Mouse (Mus musculus) left cerebral cortex, adult 2 months (tissue): ENCODE measurements around the gene Atf7ip2. TPM values are rescaled to one million over a fixed set of nuclear protein-coding genes. Genes with fewer than 3 reads are reported as not detected.

Experiments used
- DNase-seq, 2 experiments: peaks; one replicate each; pipeline ENCODE4 v3.0.0; 2021 to 2022; ENCODE audit warnings: low spot score in 2 of 2, mixed read lengths in 1 of 2; ENCODE audit errors: extremely low spot score in 1 of 2
- H3K27ac ChIP-seq: fragments of 200-600 bp; 2 replicates; pipeline ENCODE4 v1.8.1; 2022
- H3K4me3 ChIP-seq: fragments of 200-600 bp; 2 replicates; pipeline ENCODE4 v1.8.1; 2022
- CTCF ChIP-seq: fragments of 200-600 bp; IDR thresholded peaks from 2 replicates; pipeline ENCODE4 v1.8.1; 2022; ENCODE audit warnings: antibody characterized with exemption, mild to moderate bottlenecking, moderate library complexity
- intact Hi-C: fragments of 180-260 bp; cut with DNase I; formaldehyde crosslinking; loops from one replicate; pipeline ENCODE4 v1.15.1; 2025
- microRNA-seq, 2 experiments: library from miRNA; unstranded; fragments of <30 nt; microRNA quantifications; one replicate each; pipeline ENCODE4 v1.2.0; 2021
- total RNA-seq, 2 experiments: library from RNA; stranded (reverse); gene quantifications; 2 replicates each; pipeline ENCODE4 v1.2.3; 2021

Gene Atf7ip2
- total RNA-seq, 2 experiments from 2014 or later: not detected

DNA sequence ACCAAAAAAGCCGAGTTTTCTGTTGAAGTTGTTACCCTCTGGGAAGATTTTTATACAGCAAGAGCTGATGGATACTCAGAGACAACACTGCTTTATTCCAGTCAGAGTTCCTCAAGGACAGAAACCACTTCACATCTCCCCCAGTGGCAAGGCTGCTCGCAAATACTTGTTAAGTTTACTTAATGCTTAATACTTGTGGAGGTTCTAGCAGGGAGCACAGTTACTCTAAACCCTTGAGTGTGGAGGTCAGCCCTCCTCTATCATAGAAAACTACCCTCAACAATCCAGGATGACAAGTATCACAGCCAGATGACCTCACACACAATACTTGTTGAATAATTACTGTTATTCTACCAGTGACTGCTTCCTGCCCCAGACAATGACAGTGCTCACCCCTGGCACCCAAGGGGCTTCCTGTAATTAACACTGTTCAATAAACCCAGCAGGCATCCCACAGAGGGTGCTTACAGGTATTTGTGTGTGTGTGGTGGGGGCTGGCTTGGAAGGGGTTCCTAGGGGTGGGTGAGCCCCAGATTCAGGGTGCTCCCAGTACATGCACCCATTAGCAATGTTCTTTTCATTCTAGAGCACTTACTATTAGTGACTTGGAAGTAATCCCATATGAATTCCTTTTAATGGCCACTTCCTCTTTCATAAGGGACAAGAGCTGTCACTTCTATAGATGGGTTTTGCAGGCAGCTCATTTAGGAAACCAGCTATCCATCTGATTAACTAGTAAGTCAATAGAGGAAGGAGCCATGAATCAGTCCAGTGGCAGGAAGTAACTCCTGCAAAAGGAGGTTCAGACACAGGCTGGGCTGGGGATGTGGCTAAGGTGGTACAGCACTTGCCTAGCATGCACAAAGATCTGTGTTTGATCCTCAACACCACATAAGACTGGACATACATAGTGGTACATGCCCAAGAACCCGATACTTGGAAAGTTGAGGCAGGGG is 108.0 kb downstream of the Atf7ip2 start:
- intact Hi-C loops: no loop called here
- DNase-seq: no peak
- Histone ChIP-seq H3K4me3 (no peak overlapping the region), H3K27ac (no peak overlapping the region)
- TF ChIP-seq CTCF: no peak

Small RNA genes lying within 50 kb of the gene (microRNA-seq; reads per million reads assigned to microRNA genes)
- gene Gm22932: 0 reads per million in 2 experiments

Other genes with a start within 250 kb of the Atf7ip2 start
- gene Grin2a, start 197.2 kb upstream of the Atf7ip2 start, total RNA-seq: 100 to 1,000 TPM; 274 to 277 TPM
- not detected for gene Rpl39l, start 22.5 kb upstream of the Atf7ip2 start, total RNA-seq
- 10 to 100 TPM; 12.9 to 13.2 TPM for gene Emp2, start 121.3 kb downstream of the Atf7ip2 start, total RNA-seq
- gene Tekt5, start 202.8 kb downstream of the Atf7ip2 start, total RNA-seq: 1 to 10 TPM; 7.9 to 9.2 TPM
- 10 to 100 TPM; 16.9 to 17.5 TPM for gene Nubp1, start 219.2 kb downstream of the Atf7ip2 start, total RNA-seq